Mouse (Mus musculus) heart, adult 2 months (tissue): ENCODE measurements around the gene Cgnl1. TPM values are rescaled to one million over a fixed set of nuclear protein-coding genes. Genes with fewer than 3 reads are reported as not detected.

Experiments
- DNase-seq, 2 experiments: peaks; one replicate each; pipeline ENCODE4 v3.0.0; 2021
- H3K27ac ChIP-seq: fragments of 200-600 bp; 2 replicates; pipeline ENCODE4 v1.8.1; 2022
- H3K27me3 ChIP-seq: fragments of 200-500 bp; 2 replicates; pipeline ENCODE4 v1.6.1; 2012; ENCODE audit warnings: mild to moderate bottlenecking, low read length, inconsistent platforms, mixed read lengths; ENCODE audit not compliant: control insufficient read depth, insufficient read depth
- H3K36me3 ChIP-seq: fragments of 200-500 bp; 2 replicates; pipeline ENCODE4 v1.6.1; 2012; ENCODE audit warnings: low read length, inconsistent platforms; ENCODE audit not compliant: control insufficient read depth, insufficient read depth
- H3K4me1 ChIP-seq: fragments of 200-500 bp; 2 replicates; pipeline ENCODE4 v1.6.1; 2011; ENCODE audit warnings: low read length; ENCODE audit not compliant: control insufficient read depth, insufficient read depth
- H3K4me3 ChIP-seq: fragments of 200-600 bp; 2 replicates; pipeline ENCODE4 v1.8.1; 2022
- H3K79me2 ChIP-seq: fragments of 200-500 bp; replicated peaks from 2 replicates; pipeline ENCODE4 v1.6.1; 2012; ENCODE audit warnings: mild to moderate bottlenecking, inconsistent platforms, low read length, moderate library complexity, mixed read lengths; ENCODE audit not compliant: control insufficient read depth, insufficient read depth
- H3K9ac ChIP-seq: fragments of 200-500 bp; 2 replicates; pipeline ENCODE4 v1.6.1; 2012; ENCODE audit warnings: low read depth, mild to moderate bottlenecking, control low read depth, inconsistent platforms, low read length, mixed read lengths
- CTCF ChIP-seq: fragments of 200-600 bp; IDR thresholded peaks from 2 replicates; pipeline ENCODE4 v1.8.1; 2022; ENCODE audit warnings: antibody characterized with exemption, mild to moderate bottlenecking, moderate library complexity
- EP300 ChIP-seq: fragments of 200-500 bp; IDR thresholded peaks from 2 replicates; pipeline ENCODE4 v1.6.1; 2011; ENCODE audit warnings: low read depth, low read length, control low read depth; ENCODE audit not compliant: insufficient read depth
- POLR2A ChIP-seq: fragments of 200-500 bp; IDR thresholded peaks from 2 replicates; pipeline ENCODE4 v1.6.1; 2011; ENCODE audit warnings: mild to moderate bottlenecking, low read depth, low read length, control low read depth; ENCODE audit not compliant: insufficient read depth
- WGBS: fragments of 180-500 bp; shearing (Covaris S2); methylation state at CpG from one replicate; pipeline ENCODE4 v1.1.7; 2018; 5-methylcytosine and 5-hydroxymethylcytosine counted together
- intact Hi-C: fragments of 180-260 bp; cut with DNase I; formaldehyde crosslinking; loops from one replicate; pipeline ENCODE4 v1.15.1; 2025
- polyA plus RNA-seq: library from polyadenylated mRNA; depleted of rRNA; stranded (reverse); fragments of >200 nt; gene quantifications from 2 replicates; pipeline ENCODE4 v1.2.3, GENCODE M21; 2012; rRNA removed
- total RNA-seq, 2 experiments: library from RNA; stranded (reverse); gene quantifications; 2 replicates each; pipeline ENCODE4 v1.2.3; 2021

Gene Cgnl1
- total and polyA plus RNA-seq, 3 experiments = 10.5 to 31.0 (median 28.1) TPM

GRCm38 (mm10) chr9:71589771-71590170 is 181.6 kb downstream of the Cgnl1 start:
- no peak for TF ChIP-seq CTCF
- peak; percentile 85 for TF ChIP-seq EP300
- Histone ChIP-seq H3K9ac (peak overlapping the region; percentile 57), H3K4me3 (peak overlapping the region; percentile 43), H3K79me2 (peaks cover 2% of the 10 kb centered on the region; the same call in 1 of the 2 replicates), H3K36me3 (peaks cover 23% of the 10 kb centered on the region), H3K27me3 (no peaks in the 10 kb centered on the region), H3K27ac (peak overlapping the region; percentile 95), H3K4me1 (peaks cover 21% of the 10 kb centered on the region)
- intact Hi-C loops = loop anchor here (2.0 kb wide), 3 partner anchors 21 to 33 kb away; no protein-coding TSS in a partner anchor
- peak in 1 of 2 experiments; percentile 72 for DNase-seq
- WGBS = 14% methylated on average over 7 of the region's 7 CpGs

GRCm38 (mm10) chr9:71588930-71589592 is 182.3 kb downstream of the Cgnl1 start:
- peak in 1 of 2 experiments; percentile 73 for DNase-seq
- H3K27ac ChIP-seq = peak overlapping the region; percentile 95
- H3K9ac ChIP-seq = peak overlapping the region; percentile 49
- H3K79me2 ChIP-seq = peaks cover 2% of the 10 kb centered on the region; the same call in 1 of the 2 replicates
- H3K4me3 ChIP-seq = peak overlapping the region; percentile 19; the same call in 1 of the 2 replicates
- H3K4me1 ChIP-seq = peaks cover 21% of the 10 kb centered on the region
- TF ChIP-seq EP300 = peak; percentile 98
- TF ChIP-seq CTCF = no peak
- TF ChIP-seq POLR2A = peak; percentile 79
- no peaks in the 10 kb centered on the region for H3K27me3 ChIP-seq
- peaks cover 23% of the 10 kb centered on the region for H3K36me3 ChIP-seq
- WGBS = 11% methylated on average over 2 of the region's 2 CpGs
- intact Hi-C loops = loop anchor here (2.0 kb wide), 2 partner anchors 20 to 32 kb away; no protein-coding TSS in a partner anchor

GRCm38 (mm10) chr9:71586408-71586807 is 185.0 kb downstream of the Cgnl1 start:
- Histone ChIP-seq H3K27me3 (no peaks in the 10 kb centered on the region), H3K4me1 (peaks cover 24% of the 10 kb centered on the region), H3K4me3 (no peak overlapping the region), H3K79me2 (peaks cover 2% of the 10 kb centered on the region; the same call in 1 of the 2 replicates), H3K9ac (no peak overlapping the region), H3K27ac (no peak overlapping the region; the same call in 1 of the 2 replicates), H3K36me3 (peaks cover 36% of the 10 kb centered on the region)
- intact Hi-C loops = no loop called here
- 41% methylated on average over 3 of the region's 3 CpGs for WGBS
- no peak for TF ChIP-seq POLR2A
- TF ChIP-seq CTCF = no peak
- no peak for TF ChIP-seq EP300
- DNase-seq = no peak

GRCm38 (mm10) chr9:71582771-71583170 is 188.6 kb downstream of the Cgnl1 start:
- no peak overlapping the region for H3K4me3 ChIP-seq
- intact Hi-C loops = no loop called here
- no peak overlapping the region for H3K9ac ChIP-seq
- peaks cover 42% of the 10 kb centered on the region for H3K36me3 ChIP-seq
- no peak for DNase-seq
- H3K4me1 ChIP-seq = peaks cover 22% of the 10 kb centered on the region
- TF ChIP-seq EP300 = 0 out of 2 replicates have a peak, but pooled peaks have one; percentile 29
- no peak for TF ChIP-seq POLR2A
- H3K27ac ChIP-seq = peak overlapping the region; percentile 40
- WGBS = 50% methylated on average over 1 of the region's 1 CpGs
- H3K79me2 ChIP-seq = peaks cover 2% of the 10 kb centered on the region; the same call in 1 of the 2 replicates
- H3K27me3 ChIP-seq = no peaks in the 10 kb centered on the region

GRCm38 (mm10) chr9:71578896-71579564 is 192.4 kb downstream of the Cgnl1 start:
- Histone ChIP-seq H3K27ac (peak overlapping the region; percentile 43), H3K79me2 (no peaks in the 10 kb centered on the region; the same call in 1 of the 2 replicates), H3K4me1 (peaks cover 20% of the 10 kb centered on the region), H3K9ac (no peak overlapping the region), H3K4me3 (no peak overlapping the region), H3K27me3 (no peaks in the 10 kb centered on the region), H3K36me3 (peaks cover 43% of the 10 kb centered on the region)
- TF ChIP-seq CTCF (no peak), EP300 (no peak), POLR2A (no peak)
- 48% methylated on average over 7 of the region's 7 CpGs for WGBS
- no peak for DNase-seq
- intact Hi-C loops = no loop called here

Other genes with a start within 250 kb of the Cgnl1 start
- 100 to 1,000 TPM; 359 to 430 TPM for gene Myzap, start 179.2 kb downstream of the Cgnl1 start, total RNA-seq
- 163 and 284 TPM in 2 replicates for gene Myzap, start 179.2 kb downstream of the Cgnl1 start, polyA plus RNA-seq